Mouse (Mus musculus) heart, postnatal 0 days (tissue): ENCODE measurements around the gene Ccdc170.

Experiments
- CTCF ChIP-seq: IDR thresholded peaks from 2 replicates; pipeline ENCODE4 v1.5.1; 2016; ENCODE audit warnings: antibody characterized with exemption, control low read depth, low read depth
- EP300 ChIP-seq: IDR thresholded peaks from 2 replicates; pipeline ENCODE4 v1.6.1; 2016; ENCODE audit warnings: antibody characterized with exemption, low read depth

DNA sequence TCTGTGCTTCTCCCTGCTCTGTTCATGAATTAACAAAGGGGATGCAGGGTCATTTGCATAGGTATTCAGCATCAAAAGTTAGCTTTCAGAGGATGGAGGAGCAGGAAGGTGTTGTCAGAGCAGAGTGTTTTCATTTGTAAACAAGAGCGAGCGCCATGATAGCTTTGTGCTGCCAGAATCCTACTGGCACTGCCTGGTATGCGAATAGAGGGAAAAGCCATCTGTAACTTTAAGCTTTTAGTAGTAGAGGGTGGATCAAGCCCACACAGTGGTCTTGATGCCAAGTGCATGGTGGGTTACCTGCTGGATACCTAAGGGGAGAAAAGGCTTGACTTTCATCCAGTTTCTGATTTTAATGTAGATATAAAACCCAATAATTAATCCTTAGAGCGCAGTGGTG lies 89.0 kb downstream of the Ccdc170 start:
- TF ChIP-seq EP300 (no peak), CTCF (no peak)
